Mouse (Mus musculus) embryonic facial prominence, embryonic 14.5 days (tissue): ENCODE data around the gene Ahnak2. TPM values are rescaled to one million over a fixed set of nuclear protein-coding genes. Genes with fewer than 3 reads are reported as not detected.

Experiments used
- ATAC-seq: fragments of 200-750 bp; cut with Nextera tagmentation; 2 replicates; pipeline ENCODE4 v1.8.0; 2017; ENCODE audit warnings: low read depth, moderate number of reproducible peaks, moderate TSS enrichment
- DNase-seq: peaks from one replicate; pipeline ENCODE4 v3.0.0-alpha.2; 2015; ENCODE audit warnings: low spot score
- H3K27ac ChIP-seq: fragments of 300-500 bp; sonication (generic); replicated peaks from 2 replicates; pipeline ENCODE4 v1.5.1; 2014; ENCODE audit warnings: low read depth, mild to moderate bottlenecking, low read length, moderate library complexity
- H3K27me3 ChIP-seq: fragments of 300-500 bp; sonication (generic); replicated peaks from 2 replicates; pipeline ENCODE4 v1.6.1; 2014; ENCODE audit warnings: low read length; ENCODE audit not compliant: control insufficient read depth, insufficient read depth
- H3K36me3 ChIP-seq: fragments of 300-500 bp; sonication (generic); 2 replicates; pipeline ENCODE4 v1.6.1; 2014; ENCODE audit warnings: low read length, mixed read lengths; ENCODE audit not compliant: control insufficient read depth, insufficient read depth
- H3K4me1 ChIP-seq: fragments of 300-500 bp; sonication (generic); 2 replicates; pipeline ENCODE4 v1.6.1; 2014; ENCODE audit warnings: antibody characterized with exemption, low read length; ENCODE audit not compliant: control insufficient read depth, insufficient read depth
- H3K4me2 ChIP-seq: fragments of 300-500 bp; sonication (generic); 2 replicates; pipeline ENCODE4 v1.6.1; 2014; ENCODE audit warnings: low read depth, mild to moderate bottlenecking, low read length, moderate library complexity, mixed read lengths
- H3K4me3 ChIP-seq: fragments of 300-500 bp; sonication (generic); 2 replicates; pipeline ENCODE4 v1.5.1; 2014; ENCODE audit warnings: low read depth, mild to moderate bottlenecking, low read length
- H3K9ac ChIP-seq: fragments of 300-500 bp; sonication (generic); 2 replicates; pipeline ENCODE4 v1.6.1; 2014; ENCODE audit warnings: low read depth, mild to moderate bottlenecking, low read length, moderate library complexity, mixed read lengths
- H3K9me3 ChIP-seq: fragments of 300-500 bp; sonication (generic); 2 replicates; pipeline ENCODE4 v1.6.1; 2016; ENCODE audit warnings: low read length; ENCODE audit not compliant: control insufficient read depth
- WGBS: fragments of 180-500 bp; shearing (Covaris S2); extraction: QIAGEN DNeasy Blood & Tissue Kit; methylation state at CpG from one replicate; pipeline ENCODE4 v1.1.7; 2014; 5-methylcytosine and 5-hydroxymethylcytosine counted together
- polyA plus RNA-seq: library from polyadenylated mRNA; unstranded; fragments of >200 nt; fragmentation: Nextera tagmentation; extraction: Ambion mirVana; gene quantifications from 2 replicates; pipeline ENCODE4 v1.2.1, GENCODE M21; 2014

The Ahnak2 gene
- polyA plus RNA-seq, 1 experiment from 2014 or later = 8.3 TPM

DNA sequence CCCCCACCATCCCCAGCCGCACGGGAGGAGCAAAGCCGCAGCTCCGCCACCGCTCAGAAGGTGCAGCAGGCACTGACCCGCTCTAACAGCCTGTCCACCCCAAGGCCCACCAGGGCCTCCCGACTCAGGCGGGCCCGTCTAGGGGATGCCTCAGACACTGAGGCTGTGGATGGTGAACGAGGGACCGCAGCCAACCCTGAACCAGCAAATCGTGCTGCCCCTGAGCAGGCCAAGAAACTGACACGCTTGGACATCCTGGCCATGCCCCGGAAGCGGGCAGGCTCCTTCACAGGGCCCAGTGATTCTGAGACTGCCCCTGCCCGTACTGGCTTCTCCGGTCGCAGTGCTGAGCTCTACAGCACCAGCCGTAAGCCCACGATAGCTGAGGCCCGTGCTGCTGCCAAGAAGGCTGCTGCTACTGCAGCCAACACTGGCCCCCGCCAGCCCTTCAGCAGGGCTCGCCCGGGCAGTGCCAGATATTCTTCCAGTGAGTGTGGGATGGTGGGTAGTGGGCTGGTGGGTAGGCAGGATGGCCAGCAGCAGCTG lies 63.4 kb downstream of the Ahnak2 start:
- Histone ChIP-seq H3K4me2 (no peak overlapping the region), H3K4me1 (peaks cover 3% of the 10 kb centered on the region; the same call in 1 of the 2 replicates), H3K4me3 (no peak overlapping the region), H3K27me3 (no peaks in the 10 kb centered on the region), H3K9me3 (no peaks in the 10 kb centered on the region), H3K9ac (no peak overlapping the region), H3K36me3 (peaks cover 57% of the 10 kb centered on the region), H3K27ac (no peak overlapping the region)
- DNase-seq (no peak), ATAC-seq (no peak)
- 92% methylated on average over 18 of the region's 24 CpGs for WGBS

DNA sequence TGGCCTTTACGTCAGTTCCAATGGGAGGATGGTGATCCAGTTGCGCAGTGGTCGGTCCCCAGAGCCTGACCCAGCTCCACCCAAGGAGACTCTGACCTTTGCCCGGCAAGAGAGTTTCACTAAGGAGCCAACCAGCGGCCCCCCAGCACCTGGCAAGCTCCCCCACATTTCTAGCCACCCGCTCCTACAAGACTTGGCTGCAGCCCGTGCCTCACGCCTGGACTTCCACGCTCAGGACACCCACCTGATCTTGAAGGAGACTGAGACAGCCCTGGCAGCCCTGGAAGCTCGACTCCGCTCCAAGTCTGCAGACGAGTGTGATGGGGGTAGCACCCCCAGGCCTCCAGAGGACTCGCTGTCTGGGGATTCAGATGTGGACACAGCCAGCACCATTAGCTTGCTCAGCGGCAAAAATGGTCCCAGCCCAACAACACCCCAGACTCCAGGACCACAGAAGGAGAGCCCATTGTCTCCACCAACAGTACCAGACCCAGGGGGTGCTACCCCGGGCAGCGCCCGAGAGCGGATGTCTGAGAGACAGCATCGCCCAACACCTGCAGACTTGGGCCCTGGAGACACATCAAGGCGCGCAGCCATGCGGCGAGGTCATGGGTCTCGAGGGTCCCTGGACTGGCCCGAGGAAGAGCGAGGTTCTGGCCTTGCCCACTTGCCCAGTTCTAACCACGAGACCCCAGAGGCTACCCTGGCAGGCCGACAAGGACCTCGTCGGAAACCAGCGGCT lies 64.0 kb downstream of the Ahnak2 start:
- Histone ChIP-seq H3K27ac (no peak overlapping the region), H3K9ac (no peak overlapping the region), H3K4me1 (peaks cover 3% of the 10 kb centered on the region; the same call in 1 of the 2 replicates), H3K27me3 (no peaks in the 10 kb centered on the region), H3K36me3 (peaks cover 62% of the 10 kb centered on the region), H3K9me3 (no peaks in the 10 kb centered on the region), H3K4me3 (no peak overlapping the region), H3K4me2 (no peak overlapping the region)
- DNase-seq (no peak), ATAC-seq (no peak)
- 88% methylated on average over 29 of the region's 31 CpGs for WGBS

DNA sequence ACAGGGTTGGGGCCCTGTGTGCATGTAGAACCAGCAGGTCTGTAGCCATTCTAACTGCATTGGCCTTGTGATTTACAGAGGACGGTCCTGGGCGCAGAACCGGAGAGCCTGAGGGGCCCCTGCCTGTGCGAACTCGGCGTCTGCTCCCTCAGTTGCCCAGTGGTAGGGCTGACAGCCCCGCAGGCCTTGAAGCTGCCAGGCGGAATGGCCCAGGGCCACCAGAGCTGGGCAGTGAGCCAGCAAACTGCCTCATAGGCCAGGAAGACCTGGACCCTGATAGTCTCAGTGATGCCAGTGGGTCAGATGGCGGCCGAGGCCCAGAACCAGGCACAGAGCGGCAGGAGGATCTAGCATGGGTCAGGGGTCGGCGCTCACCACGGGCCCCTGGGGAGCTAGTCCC lies 64.7 kb downstream of the Ahnak2 start:
- Histone ChIP-seq H3K4me3 (no peak overlapping the region), H3K27ac (no peak overlapping the region), H3K4me2 (no peak overlapping the region), H3K9me3 (no peaks in the 10 kb centered on the region), H3K27me3 (no peaks in the 10 kb centered on the region), H3K4me1 (no peaks in the 10 kb centered on the region), H3K9ac (no peak overlapping the region), H3K36me3 (peaks cover 65% of the 10 kb centered on the region)
- no peak for DNase-seq
- no peak for ATAC-seq
- WGBS = 91% methylated on average over 14 of the region's 14 CpGs

DNA sequence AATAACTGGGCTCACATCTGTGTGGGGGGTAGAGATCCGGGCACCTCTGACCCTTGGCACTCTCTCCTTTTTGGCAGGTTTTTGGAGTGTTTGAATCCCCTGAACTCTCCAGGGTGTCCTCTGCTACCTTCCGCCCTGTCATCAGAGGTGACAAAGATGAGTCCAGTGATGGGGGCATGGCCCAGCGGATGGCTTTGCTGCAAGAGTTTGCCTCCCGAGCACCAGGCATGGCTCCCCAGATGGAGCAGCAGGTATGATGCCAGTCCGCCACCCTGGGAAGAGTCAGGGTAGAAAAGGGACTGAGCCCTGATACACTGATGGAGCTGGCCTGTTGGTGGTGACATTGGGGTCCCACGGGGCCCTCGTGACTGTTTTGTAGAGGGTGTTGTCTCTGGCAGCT lies 65.4 kb downstream of the Ahnak2 start:
- Histone ChIP-seq H3K9ac (no peak overlapping the region), H3K27ac (no peak overlapping the region), H3K4me2 (no peak overlapping the region), H3K9me3 (no peaks in the 10 kb centered on the region), H3K36me3 (peaks cover 70% of the 10 kb centered on the region), H3K4me1 (no peaks in the 10 kb centered on the region), H3K4me3 (no peak overlapping the region), H3K27me3 (no peaks in the 10 kb centered on the region)
- no peak for ATAC-seq
- DNase-seq = no peak
- WGBS = 86% methylated on average over 7 of the region's 7 CpGs

DNA sequence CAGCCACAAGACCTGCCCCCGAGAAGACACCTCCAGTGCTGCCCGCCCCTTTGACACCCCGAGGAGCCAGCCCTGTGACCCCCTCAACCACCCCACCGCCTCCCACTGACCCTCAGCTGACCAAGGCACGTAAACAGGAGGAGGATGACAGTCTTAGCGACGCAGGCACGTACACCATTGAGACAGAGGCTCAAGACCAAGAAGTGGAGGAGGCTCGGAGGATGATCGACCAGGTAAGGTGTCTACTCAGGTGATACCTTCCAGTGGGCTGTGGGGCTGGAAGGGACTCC lies 65.9 kb downstream of the Ahnak2 start:
- H3K36me3 ChIP-seq = peaks cover 75% of the 10 kb centered on the region
- no peak overlapping the region for H3K4me2 ChIP-seq
- H3K27ac ChIP-seq = no peak overlapping the region
- H3K4me3 ChIP-seq = no peak overlapping the region
- no peaks in the 10 kb centered on the region for H3K4me1 ChIP-seq
- DNase-seq (no peak), ATAC-seq (no peak)
- H3K9ac ChIP-seq = no peak overlapping the region
- 90% methylated on average over 10 of the region's 10 CpGs for WGBS
- H3K27me3 ChIP-seq = no peaks in the 10 kb centered on the region
- H3K9me3 ChIP-seq = no peaks in the 10 kb centered on the region

DNA sequence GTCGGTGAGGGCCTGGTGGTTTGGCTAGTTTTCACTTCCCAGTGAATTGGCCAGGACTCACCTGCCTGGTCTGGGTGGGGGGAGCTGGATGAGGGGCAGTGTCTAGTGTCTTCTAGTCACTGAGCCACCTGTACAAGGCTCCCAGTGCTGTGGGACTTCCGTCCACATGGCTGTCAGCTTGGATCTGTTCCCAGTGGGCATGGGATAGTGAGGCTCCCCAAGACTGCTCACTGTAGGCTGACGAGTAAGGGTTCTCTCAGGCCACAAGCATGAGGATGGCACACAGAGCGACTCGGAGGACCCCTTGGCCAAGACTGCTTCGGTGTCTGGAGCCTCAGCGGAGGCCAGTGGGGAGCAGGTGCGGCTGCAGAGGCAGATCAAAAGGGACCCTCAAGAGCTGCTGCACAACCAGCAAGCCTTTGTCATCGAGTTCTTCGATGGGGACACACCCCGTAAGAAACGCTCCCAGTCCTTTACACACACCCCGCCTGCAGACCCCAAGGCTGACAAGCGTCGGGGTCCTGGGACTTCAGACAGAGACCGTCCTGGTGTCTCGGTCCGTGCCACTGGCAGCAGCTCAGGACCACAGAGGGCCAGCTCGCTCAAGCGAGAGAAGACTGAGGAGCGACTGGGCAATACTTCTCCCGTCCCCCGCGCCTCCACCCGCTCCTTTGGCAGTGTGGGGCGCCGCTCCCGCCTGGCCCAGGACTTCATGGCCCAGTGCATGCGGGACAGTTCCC lies 66.4 kb downstream of the Ahnak2 start:
- peaks cover 80% of the 10 kb centered on the region for H3K36me3 ChIP-seq
- H3K27me3 ChIP-seq = no peaks in the 10 kb centered on the region
- no peaks in the 10 kb centered on the region for H3K4me1 ChIP-seq
- ATAC-seq (no peak), DNase-seq (no peak)
- H3K9me3 ChIP-seq = no peaks in the 10 kb centered on the region
- WGBS = 88% methylated on average over 28 of the region's 29 CpGs
- H3K9ac ChIP-seq = no peak overlapping the region
- H3K4me2 ChIP-seq = no peak overlapping the region
- H3K4me3 ChIP-seq = no peak overlapping the region
- no peak overlapping the region for H3K27ac ChIP-seq

DNA sequence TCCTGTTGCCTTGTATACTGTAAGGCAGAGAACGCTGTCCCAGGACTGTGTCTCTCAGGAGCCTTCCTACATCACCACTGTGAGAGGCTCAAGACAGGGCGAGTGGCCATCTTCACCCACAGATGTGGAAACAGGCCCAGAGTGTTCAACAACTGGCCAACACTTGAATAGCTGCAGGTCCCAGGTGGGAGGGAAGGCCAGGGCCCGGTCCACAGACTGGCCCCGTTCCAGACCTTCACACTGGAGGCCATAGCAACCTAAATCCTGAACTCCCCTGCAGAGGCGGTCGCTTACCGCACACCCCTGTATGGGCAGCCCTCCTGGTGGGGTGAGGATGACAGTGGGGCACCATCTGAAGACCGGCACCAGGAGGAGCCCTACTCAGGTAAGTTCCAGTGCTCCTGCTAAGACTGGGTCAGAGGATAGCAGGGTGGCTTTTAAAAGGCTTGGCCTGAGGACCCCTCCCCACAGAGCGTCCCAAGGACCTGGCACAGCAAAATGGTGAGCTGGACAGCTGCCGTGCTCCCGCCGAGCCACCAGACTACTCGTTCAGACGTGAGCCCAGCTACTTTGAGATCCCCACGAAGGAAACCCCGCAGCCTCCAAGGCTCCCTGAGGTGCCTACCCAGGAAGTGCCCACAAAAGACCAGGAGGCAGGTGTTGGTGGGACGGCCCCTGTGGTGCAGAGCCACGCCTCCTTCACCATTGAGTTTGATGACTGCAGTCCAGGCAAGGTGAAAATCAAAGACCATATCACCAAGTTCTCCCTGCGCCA lies 67.4 kb downstream of the Ahnak2 start:
- ATAC-seq (no peak), DNase-seq (no peak)
- Histone ChIP-seq H3K4me1 (no peaks in the 10 kb centered on the region), H3K36me3 (peaks cover 77% of the 10 kb centered on the region), H3K9ac (no peak overlapping the region), H3K4me3 (no peak overlapping the region), H3K4me2 (no peak overlapping the region), H3K27ac (no peak overlapping the region), H3K9me3 (no peaks in the 10 kb centered on the region), H3K27me3 (no peaks in the 10 kb centered on the region)
- WGBS = 90% methylated on average over 19 of the region's 19 CpGs

DNA sequence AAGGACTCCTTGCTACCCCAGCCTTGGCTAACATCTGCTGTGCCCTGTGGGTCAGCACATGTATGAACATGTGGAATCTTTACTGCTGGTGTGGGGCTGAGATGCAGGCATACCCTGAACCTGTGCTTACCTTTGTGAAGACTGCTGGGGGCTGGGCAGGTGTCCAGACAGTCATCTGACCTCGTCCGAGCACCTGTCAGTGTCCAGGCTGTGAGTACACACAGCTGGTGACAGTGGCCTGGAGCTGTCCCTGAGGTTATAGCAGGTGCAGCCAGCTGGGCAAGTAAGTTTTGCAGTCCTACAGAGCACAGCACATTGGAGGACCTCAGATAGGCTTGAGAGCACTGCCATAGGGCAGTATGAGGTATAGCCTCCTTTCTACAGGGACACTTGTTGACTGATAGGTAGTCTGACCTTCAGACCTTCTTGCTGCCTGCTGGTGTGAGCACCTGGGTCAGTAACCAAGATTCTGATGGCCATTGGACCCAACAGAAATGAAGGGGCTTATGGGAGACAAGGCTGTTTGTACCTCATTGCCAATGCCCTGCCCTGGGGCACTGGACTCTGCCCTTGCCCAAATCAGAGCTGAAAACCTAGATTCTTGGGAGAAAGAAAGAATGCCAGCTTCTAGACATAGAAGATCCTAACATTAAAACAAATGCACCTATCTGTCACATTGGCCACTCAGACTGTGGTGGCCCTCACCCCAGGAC lies 68.2 kb downstream of the Ahnak2 start:
- Histone ChIP-seq H3K4me1 (no peaks in the 10 kb centered on the region), H3K4me3 (no peak overlapping the region), H3K27ac (no peak overlapping the region), H3K4me2 (no peak overlapping the region), H3K36me3 (peaks cover 73% of the 10 kb centered on the region), H3K9ac (no peak overlapping the region), H3K9me3 (no peaks in the 10 kb centered on the region), H3K27me3 (no peaks in the 10 kb centered on the region)
- WGBS = 70% methylated on average over 2 of the region's 2 CpGs
- ATAC-seq (no peak), DNase-seq (no peak)
